Mouse (Mus musculus) intestine, embryonic 14.5 days (tissue): ENCODE measurements around the gene Pacsin2. TPM values are rescaled to one million over a fixed set of nuclear protein-coding genes. Genes with fewer than 3 reads are reported as not detected.
A peak's percentile ranks its signal among the peaks of the same experiment; 100 is the strongest.

ENCODE experiments used
- ATAC-seq: fragments of 200-750 bp; cut with Nextera tagmentation; replicated peaks from 2 replicates; pipeline ENCODE4 v1.8.0; 2017; ENCODE audit warnings: low read depth, moderate number of reproducible peaks, moderate TSS enrichment, moderate library complexity; ENCODE audit not compliant: low FRiP score, low TSS enrichment
- DNase-seq: peaks from one replicate; pipeline ENCODE4 v3.0.0-alpha.2; 2018; ENCODE audit warnings: low spot score
- H3K27ac ChIP-seq: fragments of 300-500 bp; sonication (generic); 2 replicates; pipeline ENCODE4 v1.5.1; 2014; ENCODE audit warnings: low read depth, mild to moderate bottlenecking, control low read depth
- H3K27me3 ChIP-seq: fragments of 300-500 bp; sonication (generic); replicated peaks from 2 replicates; pipeline ENCODE4 v1.6.1; 2014; ENCODE audit warnings: low read length, control low read depth; ENCODE audit not compliant: control insufficient read depth, insufficient read depth
- H3K36me3 ChIP-seq: fragments of 300-500 bp; sonication (generic); 2 replicates; pipeline ENCODE4 v1.6.1; 2014; ENCODE audit warnings: low read length, control low read depth; ENCODE audit not compliant: control insufficient read depth, insufficient read depth
- H3K4me1 ChIP-seq: fragments of 300-500 bp; sonication (generic); replicated peaks from 2 replicates; pipeline ENCODE4 v1.6.1; 2014; ENCODE audit warnings: low read length, control low read depth, mixed read lengths; ENCODE audit not compliant: control insufficient read depth, insufficient read depth
- H3K4me2 ChIP-seq: fragments of 300-500 bp; sonication (generic); 2 replicates; pipeline ENCODE4 v1.6.1; 2014; ENCODE audit warnings: low read length
- H3K4me3 ChIP-seq: fragments of 300-500 bp; sonication (generic); 2 replicates; pipeline ENCODE4 v1.5.1; 2014; ENCODE audit warnings: low read depth, low read length, control low read depth, mixed read lengths
- H3K9ac ChIP-seq: fragments of 300-500 bp; sonication (generic); 2 replicates; pipeline ENCODE4 v1.6.1; 2014; ENCODE audit warnings: mild to moderate bottlenecking, low read length
- H3K9me3 ChIP-seq: fragments of 300-500 bp; sonication (generic); 2 replicates; pipeline ENCODE4 v1.6.1; 2016; ENCODE audit warnings: low read length, control low read depth; ENCODE audit not compliant: control insufficient read depth
- WGBS: fragments of 180-500 bp; shearing (Covaris S2); extraction: QIAGEN DNeasy Blood & Tissue Kit; methylation state at CpG from one replicate; pipeline ENCODE4 v1.1.7; 2014; 5-methylcytosine and 5-hydroxymethylcytosine counted together
- polyA plus RNA-seq: library from polyadenylated mRNA; unstranded; fragments of >200 nt; fragmentation: Nextera tagmentation; extraction: Ambion mirVana; gene quantifications from 2 replicates; pipeline ENCODE4 v1.2.1, GENCODE M21; 2014

Pacsin2 gene
- polyA plus RNA-seq, 1 experiment from 2014 or later: 63.9 TPM

DNA sequence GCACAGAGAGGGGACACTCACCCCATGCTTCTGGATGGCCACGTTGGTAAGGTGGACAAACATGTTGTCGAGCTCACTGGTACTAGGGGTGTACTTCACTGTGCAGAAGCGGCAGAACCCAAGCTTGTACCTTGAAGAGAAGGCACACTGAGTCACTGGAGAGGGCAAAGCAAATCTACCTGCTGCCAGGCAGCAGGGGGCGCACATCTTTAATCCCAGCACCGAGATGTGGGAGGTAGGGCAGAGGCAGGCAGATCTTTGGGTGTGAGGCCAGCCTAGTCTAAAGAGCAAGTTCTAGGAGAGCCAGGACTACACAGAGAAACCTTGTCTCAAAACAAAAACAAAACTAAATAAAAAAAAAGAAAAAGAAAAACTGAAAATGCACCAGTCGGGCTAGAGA, 32.9 kb upstream of the Pacsin2 start:
- no peak overlapping the region for H3K9ac ChIP-seq
- no peaks in the 10 kb centered on the region for H3K4me1 ChIP-seq
- peaks cover 13% of the 10 kb centered on the region; the same call in 1 of the 2 replicates for H3K36me3 ChIP-seq
- no peaks in the 10 kb centered on the region for H3K27me3 ChIP-seq
- no peak overlapping the region for H3K4me3 ChIP-seq
- no peak for DNase-seq
- H3K4me2 ChIP-seq: no peak overlapping the region
- no peak overlapping the region for H3K27ac ChIP-seq
- no peaks in the 10 kb centered on the region for H3K9me3 ChIP-seq
- ATAC-seq: no peak
- WGBS: 90% methylated on average over 6 of the region's 6 CpGs

DNA sequence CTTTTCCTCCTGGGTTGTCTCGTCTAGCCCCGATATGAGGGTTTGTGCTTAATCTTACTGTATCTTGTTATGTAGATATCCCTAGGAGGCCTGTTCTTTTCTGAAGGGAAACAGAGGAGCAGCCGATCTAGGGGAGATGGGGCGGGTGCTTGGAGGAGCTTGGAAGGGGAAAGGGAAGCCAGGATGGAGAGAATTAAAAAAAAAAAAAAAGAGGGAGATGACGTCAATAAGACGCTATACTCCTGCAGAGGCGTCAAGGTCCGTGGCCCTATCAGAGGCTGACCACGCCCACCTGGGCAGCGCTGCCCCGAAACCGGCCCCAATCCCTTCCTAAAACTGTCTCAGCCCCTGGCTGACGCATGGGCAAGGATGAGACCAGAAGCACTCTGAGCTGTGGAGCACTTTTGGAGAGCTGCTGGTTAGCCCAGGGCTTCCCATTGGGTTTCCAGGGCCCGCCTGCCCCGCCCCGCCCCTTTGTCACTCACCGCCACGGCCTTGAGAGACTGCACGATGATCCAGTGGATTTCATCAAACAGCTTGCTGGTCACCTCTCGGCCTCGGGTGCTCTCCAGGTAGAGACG, 31.5 kb upstream of the Pacsin2 start:
- H3K27me3 ChIP-seq: no peaks in the 10 kb centered on the region
- no peak overlapping the region for H3K27ac ChIP-seq
- H3K9me3 ChIP-seq: no peaks in the 10 kb centered on the region
- DNase-seq: no peak
- no peak overlapping the region for H3K9ac ChIP-seq
- H3K4me2 ChIP-seq: no peak overlapping the region
- H3K4me1 ChIP-seq: no peaks in the 10 kb centered on the region
- no peak overlapping the region for H3K4me3 ChIP-seq
- no peak for ATAC-seq
- peaks cover 16% of the 10 kb centered on the region for H3K36me3 ChIP-seq
- WGBS: 64% methylated on average over 22 of the region's 22 CpGs

DNA sequence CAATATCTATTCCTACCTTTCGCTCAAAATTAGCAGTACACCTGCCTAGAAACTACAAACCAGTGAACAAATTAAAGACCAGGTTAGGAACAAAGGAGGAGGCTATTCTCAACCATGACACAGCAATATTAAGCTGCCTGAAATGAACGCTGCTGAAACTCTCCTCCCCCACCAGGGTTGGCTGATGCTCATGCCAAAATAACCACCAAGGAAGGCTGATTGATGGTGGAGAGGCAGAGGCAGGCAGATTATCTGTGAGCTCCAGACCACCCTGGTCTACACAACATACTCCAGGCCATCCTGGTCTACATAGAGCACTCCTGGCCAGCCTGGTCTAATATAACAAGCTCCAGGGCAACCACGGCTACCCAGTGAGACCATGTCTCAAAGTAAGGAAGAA, 30.8 kb upstream of the Pacsin2 start:
- no peak overlapping the region for H3K4me2 ChIP-seq
- no peak for ATAC-seq
- H3K27ac ChIP-seq: no peak overlapping the region
- H3K4me1 ChIP-seq: no peaks in the 10 kb centered on the region
- H3K27me3 ChIP-seq: no peaks in the 10 kb centered on the region
- WGBS: 86% methylated on average over 3 of the region's 3 CpGs
- no peak overlapping the region for H3K9ac ChIP-seq
- DNase-seq: no peak
- peaks cover 18% of the 10 kb centered on the region for H3K36me3 ChIP-seq
- no peak overlapping the region for H3K4me3 ChIP-seq
- H3K9me3 ChIP-seq: no peaks in the 10 kb centered on the region

DNA sequence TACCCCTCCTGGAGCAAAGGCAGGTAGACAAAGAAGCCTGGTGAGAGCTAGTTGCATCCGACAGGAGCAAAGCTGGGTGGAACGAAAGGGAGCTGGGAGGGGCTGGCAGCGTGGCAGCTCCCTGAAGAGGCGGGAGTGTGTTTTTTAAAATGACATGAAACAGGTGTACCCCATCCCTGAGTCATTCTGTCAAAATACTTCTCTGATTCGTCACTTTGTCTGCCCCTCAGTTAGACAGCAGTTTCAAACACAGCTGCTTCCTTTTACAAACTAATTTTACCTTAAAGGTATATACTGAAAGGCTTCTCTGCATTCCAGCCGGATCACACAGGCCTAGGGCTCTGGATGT, 30.1 kb upstream of the Pacsin2 start:
- no peaks in the 10 kb centered on the region for H3K9me3 ChIP-seq
- DNase-seq: no peak
- H3K27me3 ChIP-seq: no peaks in the 10 kb centered on the region
- no peak overlapping the region for H3K27ac ChIP-seq
- H3K4me1 ChIP-seq: no peaks in the 10 kb centered on the region
- WGBS: 57% methylated on average over 6 of the region's 6 CpGs
- no peak overlapping the region for H3K4me2 ChIP-seq
- ATAC-seq: no peak
- H3K36me3 ChIP-seq: peaks cover 18% of the 10 kb centered on the region
- no peak overlapping the region for H3K4me3 ChIP-seq
- H3K9ac ChIP-seq: no peak overlapping the region

DNA sequence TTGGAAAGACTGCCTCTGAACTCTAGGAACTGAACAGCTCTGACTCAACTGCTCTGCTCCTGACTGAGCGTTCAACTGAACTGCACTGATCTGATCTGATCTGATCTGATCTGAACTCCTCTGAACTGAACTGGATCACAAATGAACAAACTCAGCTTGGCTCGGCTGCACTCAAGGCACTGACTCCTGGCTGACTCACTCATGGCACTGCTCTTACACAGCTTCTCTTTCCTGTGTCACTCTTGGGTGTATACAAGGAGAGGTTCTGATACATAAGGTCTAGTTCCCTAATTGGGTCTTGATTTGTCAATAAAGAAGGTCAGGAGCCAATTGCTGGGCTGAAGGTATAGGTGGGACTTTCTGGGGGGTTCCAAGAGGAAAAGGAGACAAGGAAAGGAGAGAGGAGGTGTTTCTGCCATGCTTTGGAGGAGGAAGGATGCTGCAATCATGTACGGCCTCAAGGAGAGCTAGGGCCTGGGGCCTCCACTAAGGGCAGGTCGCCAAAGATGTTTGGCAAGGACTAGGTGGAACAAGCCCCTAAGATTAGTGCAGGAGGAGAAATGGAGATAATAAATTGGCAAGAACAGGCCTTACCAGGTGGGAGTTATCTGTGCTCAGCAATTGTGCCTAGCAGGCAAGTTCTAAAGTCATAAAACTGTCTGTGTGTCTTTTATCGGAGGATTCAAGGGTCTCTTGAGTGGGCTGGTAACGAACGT, 29.6 kb upstream of the Pacsin2 start:
- Histone ChIP-seq H3K27ac (no peak overlapping the region), H3K9ac (no peak overlapping the region), H3K36me3 (peaks cover 18% of the 10 kb centered on the region), H3K4me3 (no peak overlapping the region), H3K4me2 (no peak overlapping the region), H3K9me3 (no peaks in the 10 kb centered on the region), H3K4me1 (no peaks in the 10 kb centered on the region), H3K27me3 (no peaks in the 10 kb centered on the region)
- DNase-seq (no peak), ATAC-seq (no peak)
- WGBS: 67% methylated on average over 7 of the region's 7 CpGs

DNA sequence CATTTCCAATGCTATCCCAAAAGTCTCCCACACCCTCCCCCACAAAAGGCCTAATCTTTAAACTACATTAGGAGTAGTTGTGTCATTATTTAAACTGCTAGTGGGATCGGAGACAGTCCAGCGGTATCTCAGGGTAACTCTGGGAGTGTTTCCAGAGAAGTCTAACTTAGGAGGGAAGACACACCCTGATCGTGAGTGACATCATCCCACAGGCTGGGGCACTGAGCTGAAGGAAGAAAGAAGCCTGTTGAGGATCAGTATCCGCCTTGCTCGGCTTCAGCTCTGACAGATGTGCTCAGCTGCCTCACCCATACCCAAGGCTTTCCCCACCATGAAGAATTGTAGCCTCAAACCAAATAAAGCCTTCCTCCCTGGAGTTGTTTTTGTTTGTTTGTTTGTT, 27.5 kb upstream of the Pacsin2 start:
- Histone ChIP-seq H3K4me1 (no peaks in the 10 kb centered on the region), H3K4me2 (no peak overlapping the region), H3K9me3 (no peaks in the 10 kb centered on the region), H3K4me3 (no peak overlapping the region), H3K27ac (no peak overlapping the region), H3K36me3 (peaks cover 8% of the 10 kb centered on the region; the same call in 1 of the 2 replicates), H3K9ac (no peak overlapping the region), H3K27me3 (no peaks in the 10 kb centered on the region)
- no peak for DNase-seq
- no peak for ATAC-seq
- WGBS: 53% methylated on average over 5 of the region's 5 CpGs

DNA sequence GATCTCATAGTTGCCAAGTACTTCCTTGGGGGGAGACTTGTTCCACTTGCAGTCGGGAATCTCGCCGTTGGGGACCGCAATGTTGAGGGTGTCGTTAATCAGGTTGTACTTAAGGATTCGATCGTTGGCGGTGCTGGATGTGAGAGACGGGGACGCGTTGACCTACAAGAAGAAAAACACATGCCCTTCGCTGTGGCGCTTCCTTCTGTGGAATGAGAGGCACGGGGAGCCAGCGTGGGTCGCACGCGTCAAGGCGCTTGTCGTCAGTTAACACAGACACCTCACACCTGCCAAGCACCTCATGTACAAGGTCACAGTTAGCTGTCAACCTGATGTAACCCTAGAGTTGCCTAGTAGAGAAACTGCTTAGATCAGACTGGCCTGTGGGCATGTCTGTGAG, 25.1 kb upstream of the Pacsin2 start:
- H3K9me3 ChIP-seq: no peaks in the 10 kb centered on the region
- H3K9ac ChIP-seq: no peak overlapping the region
- DNase-seq (no peak), ATAC-seq (no peak)
- no peaks in the 10 kb centered on the region for H3K27me3 ChIP-seq
- no peak overlapping the region for H3K4me2 ChIP-seq
- H3K4me1 ChIP-seq: no peaks in the 10 kb centered on the region
- 92% methylated on average over 20 of the region's 20 CpGs for WGBS
- H3K27ac ChIP-seq: no peak overlapping the region
- H3K4me3 ChIP-seq: no peak overlapping the region
- peaks cover 5% of the 10 kb centered on the region; the same call in 1 of the 2 replicates for H3K36me3 ChIP-seq

DNA sequence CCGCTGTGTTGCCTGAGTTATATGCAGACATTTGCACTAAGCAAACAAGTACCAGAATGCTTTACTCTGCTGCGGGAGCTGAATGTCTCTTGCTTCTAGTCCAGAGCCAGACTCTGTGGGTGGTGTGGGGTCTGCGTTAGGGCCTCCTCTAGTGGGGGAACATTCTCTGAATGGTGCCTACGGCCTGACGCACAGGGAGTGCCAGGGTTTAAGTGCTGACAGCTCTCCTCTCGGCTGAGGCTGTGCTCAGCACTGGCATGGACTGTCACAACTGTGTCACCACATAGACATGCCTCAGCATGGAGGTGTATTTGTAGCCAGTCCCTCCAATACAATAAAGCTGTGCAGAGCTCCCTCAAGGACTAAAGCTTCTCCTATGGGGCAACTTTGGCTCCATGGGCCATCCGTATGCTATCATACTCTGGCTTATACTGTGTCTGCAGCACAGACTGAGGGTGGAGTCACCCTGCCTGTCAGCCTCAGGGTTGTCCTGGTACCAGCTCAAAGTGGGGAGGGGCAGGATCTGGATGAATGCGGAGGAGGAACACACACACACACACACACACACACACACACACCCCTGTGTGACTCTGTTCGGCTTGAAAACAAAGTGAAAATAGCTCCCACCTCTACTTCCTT, 23.2 kb upstream of the Pacsin2 start:
- no peaks in the 10 kb centered on the region for H3K9me3 ChIP-seq
- no peak overlapping the region for H3K4me2 ChIP-seq
- H3K4me1 ChIP-seq: no peaks in the 10 kb centered on the region
- H3K9ac ChIP-seq: no peak overlapping the region
- H3K27ac ChIP-seq: no peak overlapping the region
- H3K4me3 ChIP-seq: no peak overlapping the region
- H3K36me3 ChIP-seq: peaks cover 8% of the 10 kb centered on the region
- no peaks in the 10 kb centered on the region for H3K27me3 ChIP-seq
- ATAC-seq (0 out of 2 replicates have a peak, but pooled peaks have one; percentile 40), DNase-seq (no peak)
- 80% methylated on average over 9 of the region's 9 CpGs for WGBS
